Mouse (Mus musculus) lung, adult 2 months (tissue): ENCODE measurements around the gene Usp10.

ENCODE experiments used
- CTCF ChIP-seq: fragments of 200-500 bp; IDR thresholded peaks from 2 replicates; pipeline ENCODE4 v1.5.1; 2011; ENCODE audit warnings: mild to moderate bottlenecking, low read length, control low read depth; ENCODE audit not compliant: insufficient read depth
- POLR2A ChIP-seq: fragments of 200-500 bp; IDR thresholded peaks from 2 replicates; pipeline ENCODE4 v1.6.1; 2011; ENCODE audit warnings: low read depth, mild to moderate bottlenecking, control low read depth, low read length, borderline replicate concordance; ENCODE audit errors: extremely low read depth

DNA sequence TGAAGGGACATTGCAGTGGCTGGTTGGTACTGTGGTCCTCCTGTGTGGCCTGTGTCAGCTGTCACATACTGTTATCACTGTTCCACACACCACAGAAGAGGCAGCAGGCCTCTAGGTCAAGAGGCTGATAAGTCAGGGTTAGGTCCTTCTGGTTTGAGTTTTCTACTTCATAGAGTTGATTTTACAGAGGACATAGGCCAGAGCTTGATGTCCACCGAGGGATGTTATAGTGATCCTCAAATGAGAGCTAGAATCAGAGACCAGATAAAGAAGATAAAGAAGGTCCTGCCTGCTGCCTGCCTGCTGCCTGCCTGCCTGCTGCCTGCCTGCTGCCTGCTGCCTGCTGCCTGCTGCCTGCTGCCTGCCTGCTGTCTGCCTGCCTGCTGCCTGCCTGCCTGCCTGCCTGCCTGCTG lies 8.0 kb downstream of the Usp10 start:
- TF ChIP-seq CTCF (no peak), POLR2A (no peak)
